Mouse (Mus musculus) left cerebral cortex, adult 8-10 months (tissue): Measurements from ENCODE around the gene Prpf3. TPM values are rescaled to one million over a fixed set of nuclear protein-coding genes. Genes with fewer than 3 reads are reported as not detected.
"Not testable (repeated sequence)": the region's sequence is repeated elsewhere in the genome, so short reads cannot be mapped to it uniquely, and the experiment has no call there.

Source experiments
- DNase-seq, 2 experiments: peaks; one replicate each; pipeline ENCODE4 v3.0.0; 2022; ENCODE audit warnings: low spot score in 2 of 2
- total RNA-seq, 4 experiments: library from RNA; stranded (reverse); gene quantifications; 2 replicates each; pipeline ENCODE4 v1.2.4; 2022

Gene Prpf3
- total RNA-seq, 4 experiments from 2014 or later = 25.2 to 36.6 (median 36.3) TPM

DNA sequence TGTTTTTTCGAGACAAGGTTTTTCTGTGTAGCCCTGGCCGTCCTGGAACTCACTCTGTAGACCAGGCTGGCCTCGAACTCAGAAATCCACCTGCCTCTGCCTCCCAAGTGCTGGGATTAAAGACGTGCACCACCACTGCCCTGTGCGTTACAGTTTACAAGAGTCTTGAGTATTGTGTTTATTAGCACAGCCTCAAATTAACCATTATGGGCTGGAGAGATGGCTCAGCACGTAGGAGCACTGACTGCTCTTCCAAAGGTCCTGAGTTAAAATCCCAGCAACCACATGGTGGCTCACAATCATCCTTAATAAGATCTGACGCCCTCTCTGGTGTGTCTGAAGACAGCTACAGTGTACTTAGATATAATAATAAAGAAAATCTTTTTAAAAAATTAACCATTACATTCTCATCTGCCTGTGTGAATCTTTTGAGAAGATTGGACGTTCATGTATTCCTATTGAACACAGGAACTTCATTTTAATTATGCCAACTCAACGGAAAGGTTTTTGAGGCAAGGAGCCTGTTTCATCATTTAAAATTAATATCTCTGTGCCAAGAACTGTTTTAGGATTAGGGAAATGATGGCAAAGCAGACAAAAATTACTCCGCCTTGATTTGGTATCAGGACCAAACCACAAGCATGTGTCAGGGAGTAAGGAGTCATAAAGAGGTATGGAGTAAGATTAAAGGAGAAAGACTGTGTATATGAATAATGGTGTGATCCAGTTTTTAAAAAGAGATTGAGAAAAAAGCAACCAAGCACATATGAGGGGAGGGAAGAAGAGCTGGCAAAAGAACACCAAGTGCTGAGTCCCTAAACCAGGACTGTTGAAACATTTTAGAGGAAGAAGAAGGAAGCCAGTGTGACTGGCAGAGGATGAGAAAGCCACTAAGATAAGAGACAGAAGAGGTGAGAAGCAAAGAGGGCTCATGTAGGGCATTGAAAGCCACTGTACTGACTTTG is 35.4 kb downstream of the Prpf3 start:
- no peak for DNase-seq

DNA sequence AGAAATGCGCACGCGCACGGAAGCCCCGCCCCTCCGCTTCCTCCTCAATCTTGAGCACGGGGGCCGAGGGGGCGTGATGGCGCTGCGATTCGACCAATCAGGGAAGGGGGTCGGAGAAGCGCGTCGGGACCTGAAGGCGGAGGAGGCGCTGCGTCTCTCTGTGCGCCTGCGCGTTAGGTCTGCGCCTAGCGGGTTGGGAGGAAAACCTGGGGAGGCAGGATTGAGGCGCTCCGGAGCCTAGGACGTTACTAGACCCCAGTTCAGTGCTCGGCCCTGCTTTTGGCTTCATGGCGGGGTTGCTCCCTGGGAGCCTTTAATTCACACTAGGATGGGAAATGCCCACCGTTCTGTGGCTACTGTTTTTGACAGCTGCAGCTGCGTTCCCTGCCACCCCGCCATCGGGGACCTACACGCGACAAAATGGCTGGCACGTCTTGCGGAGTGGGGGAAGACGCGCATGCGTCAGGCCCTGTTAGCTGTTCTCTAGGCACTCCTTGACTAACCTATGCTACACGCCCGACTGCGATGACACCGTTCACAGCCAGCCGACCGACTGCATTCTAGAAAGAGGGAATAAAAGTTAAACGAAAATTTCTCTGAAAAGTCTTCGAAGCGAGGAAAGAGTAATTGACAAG is 36.2 kb downstream of the Prpf3 start:
- peak; percentile 96 to 99 for DNase-seq

GRCm38 (mm10) chr3:95818571-95819288 is 37.0 kb downstream of the Prpf3 start, which contains the start of gene Rprd2:
Gene Rprd2, minus strand, starts transcription at chr3:95818863.
- peak; percentile 71 to 79 for DNase-seq

DNA sequence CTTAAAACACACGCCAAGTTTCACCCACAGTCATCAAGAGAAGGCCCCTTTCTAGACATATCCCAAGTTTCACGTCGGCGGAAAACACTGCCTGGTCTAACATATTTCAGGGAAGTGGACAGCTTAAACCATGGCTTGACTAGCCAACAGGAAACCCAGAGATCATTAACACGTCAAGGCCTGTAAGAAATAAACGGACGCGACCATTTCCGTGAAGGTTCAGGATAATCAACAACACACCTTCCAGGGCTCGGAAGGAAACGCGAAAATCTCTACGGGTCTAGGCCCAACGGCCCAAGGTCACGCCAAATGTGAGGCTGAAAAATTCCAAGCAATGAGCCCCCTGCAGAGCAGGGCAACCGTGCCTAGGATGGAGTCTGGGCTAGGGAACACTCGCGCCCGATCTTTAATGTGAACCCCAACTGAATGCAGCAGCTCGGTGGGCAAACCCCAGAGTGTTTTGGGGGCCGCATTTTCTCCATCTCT is 37.6 kb downstream of the Prpf3 start:
- peak in 1 of 2 experiments; percentile 37 for DNase-seq

DNA sequence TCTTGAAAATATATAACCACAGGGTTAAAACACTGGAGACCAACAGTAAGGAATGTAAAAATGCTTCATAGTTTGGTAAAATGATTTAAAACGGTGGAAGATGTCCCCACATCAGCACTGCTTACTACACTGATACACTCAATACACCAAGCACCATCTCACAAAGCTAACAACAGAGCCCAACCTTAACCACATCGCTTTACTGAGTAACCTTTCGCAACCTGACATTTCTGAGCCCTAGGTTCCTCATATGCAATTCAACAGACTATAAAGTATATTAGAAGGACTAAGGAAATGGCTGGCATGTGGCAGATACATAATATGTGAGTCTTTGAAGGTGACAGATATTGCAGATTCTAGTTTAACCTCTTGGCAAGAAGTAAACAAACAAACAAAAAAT is 39.0 kb downstream of the Prpf3 start:
- DNase-seq = no peak

DNA sequence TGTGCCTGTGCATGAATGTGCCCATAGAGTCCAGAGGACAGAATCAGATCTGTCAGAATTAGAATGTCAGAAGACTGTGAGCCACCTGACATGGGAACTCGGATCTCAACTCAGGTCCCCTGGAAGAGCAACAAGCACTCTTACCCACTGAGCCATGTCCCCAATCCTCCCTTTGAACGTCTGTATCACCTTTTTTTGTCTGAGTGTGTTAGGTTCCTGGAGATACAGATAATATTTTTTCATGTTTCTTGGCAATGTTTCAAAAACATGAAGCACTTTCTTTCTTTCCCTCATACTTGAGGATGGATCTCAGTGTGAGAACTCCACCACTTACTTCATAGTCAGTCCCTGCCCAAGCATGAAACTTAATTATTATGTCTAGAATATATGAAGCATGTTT is 47.3 kb downstream of the Prpf3 start:
- no peak for DNase-seq

GRCm38 (mm10) chr3:95807630-95808029 is 48.1 kb downstream of the Prpf3 start:
- not testable (repeated sequence) for DNase-seq

- DNase-seq = no peak
Observed at GRCm38 (mm10) chr3:95806677-95807076, 49.0 kb downstream of the Prpf3 start.

DNA sequence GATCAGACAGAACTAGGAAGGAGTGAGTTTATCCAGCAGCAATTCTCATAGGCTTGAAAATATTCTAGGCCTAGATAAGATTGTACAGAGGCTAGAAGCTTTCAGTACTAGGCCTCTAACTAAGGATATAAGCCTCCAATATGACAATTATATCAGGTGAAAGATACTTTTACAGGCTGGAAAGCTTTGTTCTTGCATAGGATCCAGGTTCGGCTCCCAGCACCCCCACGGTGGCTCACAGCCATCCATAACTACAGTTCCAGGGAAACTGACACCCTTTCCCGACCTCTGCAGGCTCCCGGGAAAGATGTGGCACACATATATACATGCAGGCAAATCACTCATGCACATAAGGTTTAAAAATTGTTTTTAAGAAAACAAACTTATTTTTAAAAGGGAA is 51.8 kb downstream of the Prpf3 start:
- no peak for DNase-seq

- DNase-seq = no peak
Observed at GRCm38 (mm10) chr3:95798756-95799155, 56.9 kb downstream of the Prpf3 start.

- no peak for DNase-seq
Observed at GRCm38 (mm10) chr3:95794299-95794698, 61.4 kb downstream of the Prpf3 start.

DNA sequence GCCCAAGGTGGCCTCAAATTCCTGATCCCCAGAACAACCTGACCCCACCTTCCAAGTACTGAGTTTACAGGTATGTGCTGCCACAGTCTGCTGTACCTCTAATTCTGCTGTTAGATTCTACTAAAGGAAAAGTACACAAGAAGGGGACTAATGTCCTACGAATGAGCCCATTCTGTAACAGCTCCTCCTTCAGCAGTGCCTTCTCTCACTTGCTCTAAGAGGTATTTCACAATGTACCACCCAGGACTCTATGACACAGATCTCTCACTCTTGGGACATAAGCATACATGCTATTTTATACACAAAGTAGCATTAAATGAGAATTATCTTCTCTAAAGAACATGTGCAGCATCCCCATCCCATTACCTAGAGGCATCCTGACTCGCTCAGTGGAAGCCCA is 62.0 kb downstream of the Prpf3 start:
- no peak for DNase-seq

GRCm38 (mm10) chr3:95785501-95785900 is 70.2 kb downstream of the Prpf3 start:
- DNase-seq = no peak

Other genes with a start within 250 kb of the Prpf3 start
- gene Ensa, start 230.9 kb downstream of the Prpf3 start, total RNA-seq = 100 to 1,000 TPM; 322 to 333 (median 327) TPM
- 10 to 100 TPM; 47.2 to 59.6 (median 54.3) TPM for gene Mcl1, start 197.1 kb downstream of the Prpf3 start, total RNA-seq
- 10 to 100 TPM in 3 of 4 experiments, 1 to 10 TPM in 1; 9.4 to 12.9 (median 11.4) TPM for gene Adamtsl4, start 168.0 kb downstream of the Prpf3 start, total RNA-seq
- 10 to 100 TPM; 10.2 to 13.3 (median 11.7) TPM for gene Ecm1, start 116.3 kb downstream of the Prpf3 start, total RNA-seq
- gene Tars2, start 95.7 kb downstream of the Prpf3 start, total RNA-seq = 10 to 100 TPM; 36.2 to 40.6 (median 37.4) TPM
- gene Rprd2, start 37.0 kb downstream of the Prpf3 start, total RNA-seq = 10 to 100 TPM; 60.1 to 68.9 (median 62.8) TPM
- gene Mrps21, start 15.6 kb upstream of the Prpf3 start, total RNA-seq = 100 to 1,000 TPM; 139 to 170 (median 151) TPM
- 10 to 100 TPM; 27.0 to 55.7 (median 48.4) TPM for gene Ciart, start 26.4 kb upstream of the Prpf3 start, total RNA-seq
- gene BC028528, start 36.1 kb upstream of the Prpf3 start, total RNA-seq = 10 to 100 TPM in 1 of 4 experiments, 1 to 10 TPM in 3; 6.0 to 14.9 (median 8.1) TPM
- gene Aph1a, start 38.1 kb upstream of the Prpf3 start, total RNA-seq = 10 to 100 TPM; 65.4 to 77.7 (median 72.4) TPM
- gene Car14, start 48.8 kb upstream of the Prpf3 start, total RNA-seq = 10 to 100 TPM; 12.2 to 20.3 (median 14.2) TPM
- 100 to 1,000 TPM in 3 of 4 experiments, 10 to 100 TPM in 1; 95.2 to 110 (median 106) TPM for gene Anp32e, start 73.4 kb upstream of the Prpf3 start, total RNA-seq
- 10 to 100 TPM; 64.0 to 86.2 (median 81.6) TPM for gene Plekho1, start 140.1 kb upstream of the Prpf3 start, total RNA-seq
- gene Vps45, start 202.6 kb upstream of the Prpf3 start, total RNA-seq = 10 to 100 TPM; 44.9 to 55.2 (median 50.3) TPM
- 10 to 100 TPM; 33.4 to 40.7 (median 38.5) TPM for gene Otud7b, start 248.6 kb upstream of the Prpf3 start, total RNA-seq